Mouse (Mus musculus): ENCODE data around the gene Ugt1a7c. TPM values are rescaled to one million over a fixed set of nuclear protein-coding genes. Genes with fewer than 3 reads are reported as not detected.
"Not testable (repeated sequence)": the region's sequence is repeated elsewhere in the genome, so short reads cannot be mapped to it uniquely, and the experiment has no call there.

Gene Ugt1a7c
- polyA plus RNA-seq, 1 experiment from 2014 or later = 1.5 TPM

GRCm38 (mm10) chr1:88077128-88077527, 17.7 kb upstream of the Ugt1a7c start:
- Histone ChIP-seq H3K9ac (no peak overlapping the region), H3K27me3 (ENCODE audit: insufficient read depth, low read length) (no peaks in the 10 kb centered on the region), H3K9me3 (ENCODE audit: low read depth, low read length) (no peaks in the 10 kb centered on the region), H3K36me3 (ENCODE audit: insufficient read depth) (no peaks in the 10 kb centered on the region), H3K4me3 (ENCODE audit: low read depth, low read length) (no peak overlapping the region), H3K4me2 (no peak overlapping the region), H3K27ac (ENCODE audit: low read depth) (no peak overlapping the region), H3K4me1 (ENCODE audit: insufficient read depth) (no peaks in the 10 kb centered on the region)
- no peak for DNase-seq
- TF ChIP-seq CTCF (IDR thresholded peaks at IDR 0.05; ENCODE audit: low read depth) = no peak
- ATAC-seq (ENCODE audit: insufficient read depth) = no peak
- 96% methylated on average over 1 of the region's 1 CpGs for WGBS

- no peak for ATAC-seq (ENCODE audit: insufficient read depth)
- no peak for TF ChIP-seq CTCF (IDR thresholded peaks at IDR 0.05; ENCODE audit: low read depth)
- no peak overlapping the region for H3K4me2 ChIP-seq
- no peak overlapping the region for H3K4me3 ChIP-seq (ENCODE audit: low read depth, low read length)
- no peaks in the 10 kb centered on the region for H3K9me3 ChIP-seq (ENCODE audit: low read depth, low read length)
- WGBS = 83% methylated on average over 1 of the region's 1 CpGs
- no peaks in the 10 kb centered on the region for H3K36me3 ChIP-seq (ENCODE audit: insufficient read depth)
- no peak overlapping the region for H3K9ac ChIP-seq
- no peaks in the 10 kb centered on the region for H3K4me1 ChIP-seq (ENCODE audit: insufficient read depth)
- no peak for DNase-seq
- H3K27me3 ChIP-seq (ENCODE audit: insufficient read depth, low read length) = no peaks in the 10 kb centered on the region
- H3K27ac ChIP-seq (ENCODE audit: low read depth) = no peak overlapping the region
Measured at GRCm38 (mm10) chr1:88081670-88082069, 13.2 kb upstream of the Ugt1a7c start.

GRCm38 (mm10) chr1:88086125-88086524, 8.7 kb upstream of the Ugt1a7c start:
- WGBS = 70% methylated on average over 1 of the region's 1 CpGs
- H3K27ac ChIP-seq (ENCODE audit: low read depth) = no peak overlapping the region
- no peaks in the 10 kb centered on the region for H3K4me1 ChIP-seq (ENCODE audit: insufficient read depth)
- TF ChIP-seq CTCF (IDR thresholded peaks at IDR 0.05; ENCODE audit: low read depth) = no peak
- ATAC-seq (ENCODE audit: insufficient read depth) (no peak), DNase-seq (no peak)
- no peaks in the 10 kb centered on the region for H3K27me3 ChIP-seq (ENCODE audit: insufficient read depth, low read length)
- no peaks in the 10 kb centered on the region for H3K9me3 ChIP-seq (ENCODE audit: low read depth, low read length)
- H3K36me3 ChIP-seq (ENCODE audit: insufficient read depth) = no peaks in the 10 kb centered on the region
- H3K9ac ChIP-seq = no peak overlapping the region
- H3K4me3 ChIP-seq (ENCODE audit: low read depth, low read length) = no peak overlapping the region
- H3K4me2 ChIP-seq = no peak overlapping the region

- no peak for TF ChIP-seq CTCF (IDR thresholded peaks at IDR 0.05; ENCODE audit: low read depth)
- H3K4me3 ChIP-seq (ENCODE audit: low read depth, low read length) = no peak within 1 kb of the TSS
- no peaks in the 10 kb centered on the region for H3K27me3 ChIP-seq (ENCODE audit: insufficient read depth, low read length)
- no peak within 1 kb of the TSS for H3K27ac ChIP-seq (ENCODE audit: low read depth)
- H3K36me3 ChIP-seq (ENCODE audit: insufficient read depth) = no peaks in the 10 kb centered on the region
- H3K4me1 ChIP-seq (ENCODE audit: insufficient read depth) = no peaks in the 10 kb centered on the region
- DNase-seq (no peak), ATAC-seq (ENCODE audit: insufficient read depth) (no peak)
- WGBS = 65% methylated on average over 3 of the region's 3 CpGs
- no peak within 1 kb of the TSS for H3K4me2 ChIP-seq
- H3K9me3 ChIP-seq (ENCODE audit: low read depth, low read length) = no peaks in the 10 kb centered on the region
- H3K9ac ChIP-seq = no peak within 1 kb of the TSS
Measured at GRCm38 (mm10) chr1:88087513-88087912, 7.3 kb upstream of the Ugt1a7c start, which contains the start of gene Ugt1a8. TSS of gene Ugt1a8 (plus strand) at chr1:88087813.

- Histone ChIP-seq H3K4me1 (ENCODE audit: insufficient read depth) (no peaks in the 10 kb centered on the region), H3K36me3 (ENCODE audit: insufficient read depth) (no peaks in the 10 kb centered on the region), H3K9ac (no peak overlapping the region), H3K27me3 (ENCODE audit: insufficient read depth, low read length) (no peaks in the 10 kb centered on the region), H3K4me3 (ENCODE audit: low read depth, low read length) (no peak overlapping the region), H3K9me3 (ENCODE audit: low read depth, low read length) (no peaks in the 10 kb centered on the region), H3K27ac (ENCODE audit: low read depth) (no peak overlapping the region), H3K4me2 (no peak overlapping the region)
- ATAC-seq (ENCODE audit: insufficient read depth) (no peak), DNase-seq (no peak)
- TF ChIP-seq CTCF (IDR thresholded peaks at IDR 0.05; ENCODE audit: low read depth) = no peak
Measured at GRCm38 (mm10) chr1:88092341-88092740, 2.5 kb upstream of the Ugt1a7c start.

GRCm38 (mm10) chr1:88094270-88094676, 589 bp upstream of the Ugt1a7c start:
- not testable (repeated sequence) for H3K9ac ChIP-seq; H3K4me2 ChIP-seq; H3K4me3 ChIP-seq (ENCODE audit: low read depth, low read length); H3K27me3 ChIP-seq (ENCODE audit: insufficient read depth, low read length); H3K9me3 ChIP-seq (ENCODE audit: low read depth, low read length); H3K4me1 ChIP-seq (ENCODE audit: insufficient read depth); H3K36me3 ChIP-seq (ENCODE audit: insufficient read depth)
- ATAC-seq (ENCODE audit: insufficient read depth) (peak; percentile 66; the same call in 1 of the 2 replicates), DNase-seq (peak; percentile 40)
- WGBS = 55% methylated on average over 3 of the region's 3 CpGs
- peak overlapping the region; percentile 83; the same call in 1 of the 2 replicates for H3K27ac ChIP-seq (ENCODE audit: low read depth)
- peak; percentile 47 for TF ChIP-seq CTCF (IDR thresholded peaks at IDR 0.05; ENCODE audit: low read depth)

GRCm38 (mm10) chr1:88098546-88098945, 3.7 kb downstream of the Ugt1a7c start:
- not testable (repeated sequence) for DNase-seq; H3K9me3 ChIP-seq (ENCODE audit: low read depth, low read length); H3K4me3 ChIP-seq (ENCODE audit: low read depth, low read length); H3K27ac ChIP-seq (ENCODE audit: low read depth); H3K4me1 ChIP-seq (ENCODE audit: insufficient read depth); H3K27me3 ChIP-seq (ENCODE audit: insufficient read depth, low read length); ATAC-seq (ENCODE audit: insufficient read depth); H3K36me3 ChIP-seq (ENCODE audit: insufficient read depth); H3K9ac ChIP-seq; H3K4me2 ChIP-seq
- 82% methylated on average over 3 of the region's 3 CpGs for WGBS

GRCm38 (mm10) chr1:88099691-88100090, 4.8 kb downstream of the Ugt1a7c start:
- not testable (repeated sequence) for H3K9ac ChIP-seq; H3K4me2 ChIP-seq; H3K4me1 ChIP-seq (ENCODE audit: insufficient read depth); H3K27ac ChIP-seq (ENCODE audit: low read depth); H3K9me3 ChIP-seq (ENCODE audit: low read depth, low read length); H3K27me3 ChIP-seq (ENCODE audit: insufficient read depth, low read length); ATAC-seq (ENCODE audit: insufficient read depth); H3K36me3 ChIP-seq (ENCODE audit: insufficient read depth); H3K4me3 ChIP-seq (ENCODE audit: low read depth, low read length); DNase-seq
- 70% methylated on average over 2 of the region's 2 CpGs for WGBS

- not testable (repeated sequence) for H3K9ac ChIP-seq; H3K4me2 ChIP-seq; DNase-seq; H3K36me3 ChIP-seq (ENCODE audit: insufficient read depth); H3K9me3 ChIP-seq (ENCODE audit: low read depth, low read length); H3K4me3 ChIP-seq (ENCODE audit: low read depth, low read length); H3K27me3 ChIP-seq (ENCODE audit: insufficient read depth, low read length); ATAC-seq (ENCODE audit: insufficient read depth); H3K27ac ChIP-seq (ENCODE audit: low read depth); H3K4me1 ChIP-seq (ENCODE audit: insufficient read depth)
- WGBS = 41% methylated on average over 3 of the region's 3 CpGs
Measured at GRCm38 (mm10) chr1:88103019-88103418, 8.2 kb downstream of the Ugt1a7c start, which contains the start of gene Ugt1a6b. TSS of gene Ugt1a6b (plus strand) at chr1:88103252.

- not testable (repeated sequence) for H3K27ac ChIP-seq (ENCODE audit: low read depth); H3K27me3 ChIP-seq (ENCODE audit: insufficient read depth, low read length); H3K4me2 ChIP-seq; ATAC-seq (ENCODE audit: insufficient read depth); H3K9ac ChIP-seq; DNase-seq; H3K4me1 ChIP-seq (ENCODE audit: insufficient read depth); H3K4me3 ChIP-seq (ENCODE audit: low read depth, low read length); H3K9me3 ChIP-seq (ENCODE audit: low read depth, low read length); H3K36me3 ChIP-seq (ENCODE audit: insufficient read depth)
- 70% methylated on average over 4 of the region's 5 CpGs for WGBS
Measured at GRCm38 (mm10) chr1:88103697-88104468, 9.0 kb downstream of the Ugt1a7c start.

Measured in lung, embryonic 14.5 days (tissue).